Mouse (Mus musculus): Measurements from ENCODE around the gene Slc25a45.
"Not testable (repeated sequence)": the region's sequence is repeated elsewhere in the genome, so short reads cannot be mapped to it uniquely, and the experiment has no call there.

Gene Slc25a45

GRCm38 (mm10) chr19:5856604-5857003 is 21.0 kb upstream of the Slc25a45 start:
- no peak for DNase-seq (ENCODE audit: low spot score in 2 of 2)

DNA sequence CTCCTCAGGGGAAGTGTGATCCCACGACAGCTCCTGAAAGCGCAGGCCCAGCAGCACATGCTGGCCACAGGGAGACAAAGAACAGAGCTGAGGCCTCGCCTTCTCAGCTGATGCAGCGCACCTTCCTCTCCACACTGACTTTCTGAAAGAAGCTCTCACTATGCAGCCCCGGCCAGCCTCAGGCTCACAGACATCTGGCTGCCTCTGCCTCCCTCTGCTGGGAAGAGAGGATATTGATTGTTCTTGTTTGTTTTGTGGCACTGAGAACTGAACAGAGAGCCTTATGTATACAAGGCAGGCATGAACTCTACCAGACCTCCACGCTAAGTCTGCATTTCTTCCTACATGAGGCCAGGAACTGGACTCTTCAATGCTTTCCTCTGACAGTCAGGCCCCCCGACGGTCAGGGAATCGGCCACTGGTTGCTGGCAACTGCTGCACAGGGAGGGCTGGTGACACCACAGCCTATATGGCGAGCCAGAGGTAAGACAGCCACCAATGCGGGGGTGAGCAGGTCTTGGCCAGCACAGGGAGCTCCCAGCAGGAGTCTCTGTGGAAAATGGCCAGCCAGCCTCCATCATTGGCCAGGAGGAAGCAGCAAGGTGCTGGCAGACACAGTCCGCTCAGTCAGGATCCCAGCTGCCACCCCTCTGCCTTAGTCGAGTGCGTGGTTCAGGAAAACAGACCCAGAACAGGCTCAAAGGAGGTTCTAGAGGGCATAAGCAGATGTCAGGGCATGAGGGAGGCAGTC is 15.1 kb upstream of the Slc25a45 start:
- DNase-seq (ENCODE audit: low spot score in 2 of 2) = no peak

GRCm38 (mm10) chr19:5863776-5864175 is 13.8 kb upstream of the Slc25a45 start:
- no peak for DNase-seq (ENCODE audit: low spot score in 2 of 2)

GRCm38 (mm10) chr19:5864710-5865398 is 12.8 kb upstream of the Slc25a45 start:
- DNase-seq (ENCODE audit: low spot score in 2 of 2) = no peak

GRCm38 (mm10) chr19:5868096-5868495 is 9.5 kb upstream of the Slc25a45 start:
- DNase-seq (ENCODE audit: low spot score in 2 of 2) = no peak

- no peak for DNase-seq (ENCODE audit: low spot score in 2 of 2)
These were observed 6.3 kb upstream of the Slc25a45 start for GRCm38 (mm10) chr19:5871273-5871672.

GRCm38 (mm10) chr19:5871683-5872082 is 5.9 kb upstream of the Slc25a45 start:
- no peak for DNase-seq (ENCODE audit: low spot score in 2 of 2)

DNA sequence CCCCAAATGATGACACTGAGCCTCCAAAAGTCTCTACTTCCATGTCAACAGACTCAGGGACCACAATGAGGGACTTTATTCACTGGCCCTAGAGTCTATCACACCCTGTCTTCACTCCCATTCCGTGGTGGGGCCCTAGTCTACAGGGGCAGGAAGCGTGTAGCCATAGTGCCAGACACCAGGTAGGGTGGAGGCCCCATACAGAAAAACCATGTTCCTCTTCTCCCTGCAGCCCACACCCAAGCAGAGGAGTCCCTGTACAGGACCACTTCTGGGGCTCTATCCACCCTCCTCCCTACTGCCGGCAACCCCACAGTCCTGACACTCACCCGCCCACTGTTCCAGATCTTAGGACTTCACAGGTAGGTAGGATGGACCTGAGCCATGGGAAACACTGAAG is 5.1 kb upstream of the Slc25a45 start:
- DNase-seq (ENCODE audit: low spot score in 2 of 2) = no peak

DNA sequence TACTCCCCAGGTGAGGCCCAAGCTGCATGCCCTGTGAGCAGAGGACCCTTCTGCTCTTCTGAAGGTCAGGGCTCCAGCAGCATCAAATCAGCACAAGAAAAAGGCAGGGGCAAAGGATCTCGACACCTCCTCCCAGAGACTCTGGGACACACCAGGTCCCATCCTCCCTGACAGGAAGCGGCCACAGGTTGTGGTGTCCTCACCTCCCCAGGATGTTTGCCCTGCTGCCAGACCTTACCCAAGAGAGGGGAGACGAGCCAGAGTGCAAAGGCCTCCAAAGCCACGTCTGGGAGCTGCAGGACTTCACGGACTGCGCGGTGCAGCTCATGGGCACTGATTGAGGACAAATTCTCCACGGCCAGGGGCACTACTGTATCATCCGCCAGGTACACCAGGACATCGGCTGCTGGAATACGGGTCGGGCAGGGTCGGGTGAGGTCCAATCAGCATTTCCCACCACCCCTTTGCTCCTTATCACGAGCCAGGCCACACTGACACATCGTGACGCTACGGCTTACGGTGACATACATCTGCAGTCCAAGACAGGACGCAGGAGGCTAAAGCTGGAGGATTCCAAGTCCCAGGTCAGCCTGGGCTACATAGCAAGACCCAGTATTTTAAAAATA is 4.6 kb upstream of the Slc25a45 start:
- DNase-seq (ENCODE audit: low spot score in 2 of 2) = no peak

GRCm38 (mm10) chr19:5874391-5874968 is 3.1 kb upstream of the Slc25a45 start:
- no peak for DNase-seq (ENCODE audit: low spot score in 2 of 2)

- DNase-seq (ENCODE audit: low spot score in 2 of 2) = peak; percentile 84 to 89
These were observed 2.6 kb upstream of the Slc25a45 start, which contains the start of gene Frmd8 for GRCm38 (mm10) chr19:5874969-5875480. Gene Frmd8, minus strand, starts transcription at chr19:5875274.

DNA sequence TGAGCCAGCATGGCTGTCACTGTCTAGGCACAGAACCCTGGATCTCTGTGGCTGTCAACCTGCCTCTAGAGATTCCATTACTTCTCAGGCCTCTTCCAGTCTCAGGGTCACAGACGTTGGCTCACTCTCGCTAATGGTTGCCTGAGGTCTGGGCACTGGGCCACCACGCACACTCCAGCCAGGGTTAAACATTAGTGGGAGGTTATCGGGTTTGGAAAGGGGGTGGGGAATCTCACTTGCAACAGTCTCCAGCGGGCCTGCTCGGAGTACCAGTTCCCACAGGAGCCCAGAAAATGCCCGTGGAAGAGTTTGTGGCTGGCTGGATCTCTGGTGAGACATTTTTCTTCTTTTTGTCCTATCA is 734 bp downstream of the Slc25a45 start:
- DNase-seq (ENCODE audit: low spot score in 2 of 2) = no peak

DNA sequence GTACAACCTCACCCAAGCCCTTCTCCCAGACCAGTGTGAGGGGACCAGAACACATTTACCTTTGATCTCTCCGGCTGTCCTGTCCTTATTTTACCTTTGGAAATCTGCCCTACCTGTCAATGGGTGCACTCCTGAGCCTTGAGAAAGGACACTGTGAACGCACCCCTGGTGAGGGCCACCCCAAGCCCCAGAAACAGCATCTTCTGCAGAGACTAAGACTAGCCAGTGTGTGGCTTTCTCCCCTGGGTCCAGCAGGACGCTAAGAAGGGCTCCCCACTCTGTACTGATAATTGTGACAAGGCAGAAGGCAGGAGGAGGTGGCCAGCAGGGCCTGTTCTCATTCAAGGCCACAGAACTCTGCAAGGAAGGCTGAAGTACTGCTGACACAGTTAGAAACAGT is 1.3 kb downstream of the Slc25a45 start:
- DNase-seq (ENCODE audit: low spot score in 2 of 2) = no peak

- DNase-seq (ENCODE audit: low spot score in 2 of 2) = no peak
These were observed 2.1 kb downstream of the Slc25a45 start for GRCm38 (mm10) chr19:5879735-5880134.

DNA sequence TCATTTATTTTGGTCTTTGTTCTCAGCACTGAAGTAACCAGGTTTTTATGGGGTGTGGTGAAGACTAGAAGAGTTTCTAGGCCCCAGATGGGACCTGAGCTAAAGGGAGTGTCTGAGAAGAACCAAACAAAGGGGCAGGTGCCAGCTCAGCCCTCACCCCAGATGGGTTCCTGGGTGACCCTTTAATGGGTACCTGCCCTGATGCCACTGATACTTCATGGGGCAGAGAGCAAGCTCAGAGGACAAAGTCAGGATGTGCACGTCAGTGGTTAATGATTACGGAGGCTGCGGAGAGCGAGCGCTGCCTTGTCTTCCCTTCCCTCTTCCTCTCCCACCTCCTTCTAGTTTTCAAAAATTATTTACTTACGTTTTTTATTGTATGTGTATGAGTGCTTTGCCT is 3.5 kb downstream of the Slc25a45 start:
- DNase-seq (ENCODE audit: low spot score in 2 of 2) = no peak

DNA sequence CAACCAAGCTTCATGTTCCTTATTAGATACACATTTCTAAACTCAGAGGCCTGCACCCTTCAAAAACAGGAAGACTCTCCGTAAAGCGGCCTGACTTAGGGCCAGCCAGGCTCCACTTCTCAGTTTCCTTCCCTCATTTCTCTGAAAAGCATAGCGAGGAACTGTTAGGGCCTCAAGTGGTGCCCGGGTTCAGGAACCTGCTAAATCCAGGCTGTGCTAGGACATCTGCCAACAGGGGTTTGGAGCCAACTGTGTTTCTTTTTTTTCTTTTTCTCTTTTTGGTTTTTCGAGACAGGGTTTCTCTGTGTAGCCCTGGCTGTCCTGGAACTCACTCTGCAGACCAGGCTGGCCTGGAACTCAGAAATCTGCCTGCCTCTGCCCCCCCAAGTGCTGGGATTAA is 4.5 kb downstream of the Slc25a45 start:
- DNase-seq (ENCODE audit: low spot score in 2 of 2) = not testable (repeated sequence)

GRCm38 (mm10) chr19:5883935-5884334 is 6.3 kb downstream of the Slc25a45 start:
- no peak for DNase-seq (ENCODE audit: low spot score in 2 of 2)

DNA sequence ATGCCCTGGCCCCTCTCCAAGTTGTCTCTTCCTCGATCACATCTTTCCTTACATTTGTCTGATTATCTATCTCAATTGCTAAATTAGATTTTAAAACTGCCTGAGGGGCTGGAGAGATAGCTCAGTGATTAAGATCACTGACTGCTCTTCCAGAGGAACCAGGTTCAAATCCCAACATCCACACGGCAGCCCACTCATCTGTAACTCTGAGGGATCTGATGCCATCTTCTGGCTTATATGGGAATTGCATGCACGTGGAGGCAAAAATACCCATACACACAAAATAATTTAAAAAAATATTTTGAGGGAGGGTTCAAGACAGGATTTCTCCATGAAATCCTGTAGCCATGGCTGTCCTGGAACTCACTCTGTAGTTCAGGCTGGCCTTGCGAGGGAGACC is 8.2 kb downstream of the Slc25a45 start:
- no peak for DNase-seq (ENCODE audit: low spot score in 2 of 2)

- no peak for DNase-seq (ENCODE audit: low spot score in 2 of 2)
These were observed 9.7 kb downstream of the Slc25a45 start for GRCm38 (mm10) chr19:5887234-5887815.

- no peak for DNase-seq (ENCODE audit: low spot score in 2 of 2)
These were observed 11.6 kb downstream of the Slc25a45 start for GRCm38 (mm10) chr19:5889211-5889610.

- DNase-seq (ENCODE audit: low spot score in 2 of 2) = no peak
These were observed 14.1 kb downstream of the Slc25a45 start for GRCm38 (mm10) chr19:5891521-5892258.

Measured in cerebellum, postnatal 4 days (tissue).